Mouse (Mus musculus): ENCODE measurements around the gene Iffo1.

DNA sequence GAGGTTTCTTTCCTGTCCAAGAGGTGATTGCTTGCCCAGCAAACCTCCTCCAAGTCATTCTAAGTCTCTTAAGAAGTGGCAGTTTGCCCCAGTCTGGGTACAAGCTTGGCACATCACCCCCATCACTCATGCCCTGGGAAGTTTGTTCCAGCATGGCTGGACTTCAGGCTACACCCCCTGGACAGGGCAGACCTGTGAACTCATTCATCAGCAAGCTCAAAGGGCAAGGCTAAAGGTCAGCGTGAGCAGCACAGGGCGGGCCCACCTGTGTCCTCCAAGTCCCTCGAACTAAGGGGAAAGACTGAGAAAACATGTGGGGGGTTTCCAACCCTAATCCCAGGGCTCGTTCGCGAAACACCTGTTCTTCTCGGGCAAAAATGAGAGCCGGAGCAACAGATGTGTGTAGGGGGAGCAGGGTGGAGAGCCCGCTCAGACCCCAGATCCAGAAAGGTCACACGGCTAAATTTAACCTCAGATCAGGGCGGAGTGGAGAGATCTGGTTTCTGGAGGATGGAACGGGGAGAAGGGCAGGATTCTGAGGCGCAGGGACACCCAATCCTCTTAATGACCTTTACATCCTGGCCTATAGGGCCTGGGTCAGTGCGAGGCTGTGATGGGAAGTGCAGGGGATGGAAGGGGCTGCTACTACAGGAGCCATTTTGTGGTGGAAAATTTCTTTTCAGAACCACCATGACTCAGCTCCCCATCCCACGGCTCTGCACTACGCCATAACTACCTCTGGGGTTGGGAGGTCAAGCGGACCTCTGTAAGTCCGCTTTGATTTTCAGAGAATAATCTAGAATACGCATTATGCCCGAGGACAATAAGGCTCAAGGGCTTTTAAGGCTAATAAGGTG, 19.0 kb downstream of the Iffo1 start:
- TF ChIP-seq CTCF (conservative IDR thresholded peaks at IDR 0.05; ENCODE audit: low read length) (no peak), POU5F1 (IDR thresholded peaks at IDR 0.05; ENCODE audit: borderline replicate concordance, low read length) (no peak)

All from E14TG2a.4 (cell line).